Mouse (Mus musculus) E14TG2a.4 (cell line): ENCODE data around the gene Nelfcd.

Source experiments
- CTCF ChIP-seq: conservative IDR thresholded peaks from 2 replicates; pipeline ENCODE4 v1.5.1; 2014; ENCODE audit warnings: low read length
- NANOG ChIP-seq: IDR thresholded peaks from 2 replicates; pipeline ENCODE4 v1.6.1; 2014; ENCODE audit warnings: borderline replicate concordance, low read length, mixed read lengths
- POU5F1 ChIP-seq: IDR thresholded peaks from 2 replicates; pipeline ENCODE4 v1.6.1; 2014; ENCODE audit warnings: low read length, borderline replicate concordance

- TF ChIP-seq CTCF (no peak), POU5F1 (no peak), NANOG (no peak)
These were observed 24.4 kb downstream of the Nelfcd start for GRCm38 (mm10) chr2:174439961-174440360.
